Mouse (Mus musculus) ES-E14 (cell line): ENCODE measurements at regions not wholly inside any gene's neighbourhood (a gene's known extent, or its start where the extent isn't known, plus 50 kb on each side); places are given as distances from the start of the nearest gene placed in this dataset.

Source experiments
- ZC3H11A ChIP-seq: IDR thresholded peaks from 2 replicates; pipeline ENCODE4 v1.6.1; 2012; ENCODE audit warnings: low read depth, mild to moderate bottlenecking, inconsistent platforms, low read length, borderline replicate concordance
- ZNF384 ChIP-seq: IDR thresholded peaks from 2 replicates; pipeline ENCODE4 v1.6.1; 2012; ENCODE audit warnings: low read depth, low read length, inconsistent platforms

- TF ChIP-seq ZC3H11A (peak; percentile 62), ZNF384 (no peak)
Measured at GRCm38 (mm10) chr17:73008901-73009300, 90.8 kb downstream of the Lbh start.
